Mouse (Mus musculus): ENCODE data around the gene Pnck. TPM values are rescaled to one million over a fixed set of nuclear protein-coding genes. Genes with fewer than 3 reads are reported as not detected.

Gene Pnck
- total and polyA plus RNA-seq, 3 experiments, result 0.11 TPM; not detected in 2

DNA sequence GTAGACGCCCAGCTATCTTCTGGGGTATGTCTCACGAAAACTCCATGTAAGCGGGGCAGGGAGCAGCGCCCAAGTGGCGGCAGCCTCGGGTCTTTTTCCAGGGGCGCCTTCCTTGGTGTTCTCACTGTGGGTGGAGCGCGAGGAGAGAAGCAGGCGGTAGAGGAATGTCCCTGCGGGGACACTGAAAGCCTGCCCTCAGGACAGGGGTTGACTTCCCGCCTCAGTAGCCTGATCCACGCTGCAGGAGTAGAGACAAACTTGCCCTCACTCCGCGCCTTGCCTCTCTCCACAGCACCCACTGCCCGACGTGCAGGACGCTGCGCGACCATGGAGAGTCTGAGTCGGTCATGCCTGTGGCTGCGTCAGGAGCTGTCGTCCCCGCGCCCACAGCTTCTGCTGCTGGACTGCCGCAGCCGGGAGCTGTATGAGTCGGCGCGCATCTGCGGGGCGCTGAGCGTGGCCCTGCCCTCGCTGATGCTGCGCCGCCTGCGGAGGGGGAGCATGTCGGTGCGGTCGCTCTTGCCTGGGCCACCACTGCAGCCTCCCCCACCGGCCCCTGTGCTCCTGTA is 19.9 kb downstream of the Pnck start:
- no peaks in the 10 kb centered on the region for H3K27me3 ChIP-seq (ENCODE audit: control insufficient read depth in 1 of 2, insufficient read depth in 2 of 2, low read length in 2 of 2)
- H3K79me2 ChIP-seq (ENCODE audit: control insufficient read depth, insufficient read depth, low read length, poor library complexity), result no peaks in the 10 kb centered on the region
- TF ChIP-seq USF2 (IDR thresholded peaks at IDR 0.05; ENCODE audit: borderline replicate concordance in 1 of 2, insufficient read depth in 1 of 2, low read depth in 1 of 2, low read length in 2 of 2) (no peak), CTCF (IDR thresholded peaks at IDR 0.05 in 2 of 3, conservative IDR thresholded peaks at IDR 0.05 in 1 of 3; ENCODE audit: control insufficient read depth in 1 of 3, insufficient read depth in 1 of 3, low read depth in 2 of 3, low read length in 3 of 3, poor library complexity in 1 of 3, severe bottlenecking in 1 of 3) (no peak), MYB (IDR thresholded peaks at IDR 0.05; ENCODE audit: low read depth, low read length) (no peak), UBTF (IDR thresholded peaks at IDR 0.05; ENCODE audit: borderline replicate concordance, insufficient read depth, low read depth, low read length) (no peak), SMC3 (IDR thresholded peaks at IDR 0.05; ENCODE audit: low read depth, low read length) (no peak), MAX (IDR thresholded peaks at IDR 0.05; ENCODE audit: low read length) (no peak), MAZ (IDR thresholded peaks at IDR 0.05; ENCODE audit: low read depth, low read length) (no peak), CHD1 (IDR thresholded peaks at IDR 0.05; ENCODE audit: low read depth, low read length) (no peak), NELFE (IDR thresholded peaks at IDR 0.05; ENCODE audit: low read depth, low read length) (no peak), USF1 (IDR thresholded peaks at IDR 0.05; ENCODE audit: low read depth, low read length) (no peak), ETS1 (IDR thresholded peaks at IDR 0.05; ENCODE audit: low read depth, low read length) (no peak)
- no peaks in the 10 kb centered on the region for H3K36me3 ChIP-seq (ENCODE audit: control insufficient read depth in 1 of 2, insufficient read depth in 2 of 2, low read length in 2 of 2)
- DNase-seq (ENCODE audit: low read depth, low spot score), result no peak
- H3K9me3 ChIP-seq (replicated peaks; ENCODE audit: insufficient read depth, low read length), result no peaks in the 10 kb centered on the region
- H3K27ac ChIP-seq (ENCODE audit: control insufficient read depth, low read depth, low read length), result no peak overlapping the region
- no peak overlapping the region for H3K9ac ChIP-seq (ENCODE audit: control insufficient read depth, low read depth, low read length, poor library complexity, severe bottlenecking)
- peaks cover 0 to 3% of the 10 kb centered on the region in 2 experiments; a peak in 1 of 4 replicates for H3K4me1 ChIP-seq (ENCODE audit: control insufficient read depth in 1 of 2, insufficient read depth in 2 of 2, low read length in 2 of 2)
- H3K4me3 ChIP-seq (ENCODE audit: control insufficient read depth in 1 of 2, insufficient read depth in 1 of 2, low read depth in 2 of 2, low read length in 2 of 2), result peak overlapping the region in 1 of 2 experiments; percentile 62; a peak in 2 of 4 replicates

DNA sequence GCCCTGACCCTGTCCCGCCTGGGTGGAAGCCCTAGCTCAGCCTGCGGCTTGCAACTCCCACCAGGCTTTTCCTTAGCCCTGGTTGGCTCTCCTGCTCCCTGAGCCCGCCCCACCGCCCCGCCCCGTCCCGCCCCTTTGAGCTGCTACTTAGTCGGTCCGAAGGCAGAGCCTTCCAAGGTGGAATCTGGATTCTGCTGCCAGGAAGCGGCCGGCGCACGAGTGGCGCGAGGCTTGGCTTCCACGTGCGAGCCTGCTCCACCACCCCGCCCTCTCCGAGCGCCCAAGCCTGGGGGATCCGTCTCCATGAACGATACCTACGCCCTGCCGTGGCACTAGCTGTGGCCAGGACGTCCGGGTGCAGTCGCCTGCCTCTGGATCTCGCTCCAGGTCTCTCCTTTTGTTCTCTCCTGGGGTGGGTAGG is 20.7 kb downstream of the Pnck start, which contains the start of gene Dusp9:
Gene Dusp9 (plus strand): TSS at position 165 of the 421 bp plus-strand sequence.
- peak; percentile 74 for DNase-seq (ENCODE audit: low read depth, low spot score)
- Histone ChIP-seq H3K9me3 (replicated peaks; ENCODE audit: insufficient read depth, low read length) (no peaks in the 10 kb centered on the region), H3K9ac (ENCODE audit: control insufficient read depth, low read depth, low read length, poor library complexity, severe bottlenecking) (peak within 1 kb of the TSS; percentile 47), H3K4me1 (ENCODE audit: control insufficient read depth in 1 of 2, insufficient read depth in 2 of 2, low read length in 2 of 2) (peaks cover 0 to 3% of the 10 kb centered on the region in 2 experiments; a peak in 1 of 4 replicates), H3K27ac (ENCODE audit: control insufficient read depth, low read depth, low read length) (no peak within 1 kb of the TSS), H3K79me2 (ENCODE audit: control insufficient read depth, insufficient read depth, low read length, poor library complexity) (no peaks in the 10 kb centered on the region), H3K27me3 (ENCODE audit: control insufficient read depth in 1 of 2, insufficient read depth in 2 of 2, low read length in 2 of 2) (no peaks in the 10 kb centered on the region), H3K36me3 (ENCODE audit: control insufficient read depth in 1 of 2, insufficient read depth in 2 of 2, low read length in 2 of 2) (no peaks in the 10 kb centered on the region), H3K4me3 (ENCODE audit: control insufficient read depth in 1 of 2, insufficient read depth in 1 of 2, low read depth in 2 of 2, low read length in 2 of 2) (peak within 1 kb of the TSS; percentile 62 to 70)
- TF ChIP-seq POLR2AphosphoS5 (IDR thresholded peaks at IDR 0.05; ENCODE audit: borderline replicate concordance, low read depth, low read length) (no peak), TBP (IDR thresholded peaks at IDR 0.05; ENCODE audit: low read depth, low read length) (no peak), POLR2A (IDR thresholded peaks at IDR 0.05; ENCODE audit: control insufficient read depth in 1 of 2, insufficient read depth in 1 of 2, low read depth in 1 of 2, low read length in 2 of 2, poor library complexity in 1 of 2) (0 out of 4 replicates have a peak, but pooled peaks of 1 of the 2 experiments have one; percentile 21), KAT2A (conservative IDR thresholded peaks at IDR 0.05; ENCODE audit: low read depth, low read length) (no peak), E2F4 (IDR thresholded peaks at IDR 0.05; ENCODE audit: borderline replicate concordance, low read depth, low read length) (no peak), GABPA (IDR thresholded peaks at IDR 0.05; ENCODE audit: low read depth, low read length) (no peak)

Data from MEL (cell line).